Mouse (Mus musculus) thymus, postnatal 36 days (tissue): ENCODE data around the gene Klhl29.
"Not testable (repeated sequence)": the region's sequence is repeated elsewhere in the genome, so short reads cannot be mapped to it uniquely, and the experiment has no call there.

Experiments used
- DNase-seq, 2 experiments: peaks; one replicate each; pipeline ENCODE4 v3.0.0; 2022; ENCODE audit warnings: mixed read lengths in 2 of 2

Klhl29 gene

GRCm38 (mm10) chr12:5353416-5353815, 22.1 kb downstream of the Klhl29 start:
- DNase-seq: no peak

DNA sequence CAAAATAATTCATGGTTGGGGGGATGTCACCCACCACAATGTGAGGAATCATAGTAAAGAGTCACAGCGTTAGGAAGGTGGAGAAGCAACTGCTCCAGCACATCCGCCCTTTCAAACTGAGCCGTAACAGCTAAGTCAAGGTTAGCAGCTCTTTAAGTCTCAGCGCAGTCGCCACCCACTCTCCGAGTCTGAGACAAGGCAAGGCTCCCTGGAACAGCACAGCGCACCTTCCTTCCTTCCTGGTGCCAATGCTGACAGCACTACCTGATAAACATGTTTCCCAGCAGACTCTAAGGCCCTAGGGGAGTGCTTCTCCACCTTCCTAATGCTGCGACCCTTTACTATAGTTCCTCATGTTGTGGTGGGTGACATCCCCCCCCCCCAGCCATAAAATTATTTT, 22.7 kb downstream of the Klhl29 start:
- no peak for DNase-seq

GRCm38 (mm10) chr12:5350491-5351285, 24.8 kb downstream of the Klhl29 start:
- no peak for DNase-seq

- no peak for DNase-seq
Observed at GRCm38 (mm10) chr12:5345088-5345487, 30.4 kb downstream of the Klhl29 start.

- not testable (repeated sequence) for DNase-seq
Observed at GRCm38 (mm10) chr12:5344457-5344856, 31.0 kb downstream of the Klhl29 start.

- no peak for DNase-seq
Observed at GRCm38 (mm10) chr12:5340151-5340603, 35.3 kb downstream of the Klhl29 start.

DNA sequence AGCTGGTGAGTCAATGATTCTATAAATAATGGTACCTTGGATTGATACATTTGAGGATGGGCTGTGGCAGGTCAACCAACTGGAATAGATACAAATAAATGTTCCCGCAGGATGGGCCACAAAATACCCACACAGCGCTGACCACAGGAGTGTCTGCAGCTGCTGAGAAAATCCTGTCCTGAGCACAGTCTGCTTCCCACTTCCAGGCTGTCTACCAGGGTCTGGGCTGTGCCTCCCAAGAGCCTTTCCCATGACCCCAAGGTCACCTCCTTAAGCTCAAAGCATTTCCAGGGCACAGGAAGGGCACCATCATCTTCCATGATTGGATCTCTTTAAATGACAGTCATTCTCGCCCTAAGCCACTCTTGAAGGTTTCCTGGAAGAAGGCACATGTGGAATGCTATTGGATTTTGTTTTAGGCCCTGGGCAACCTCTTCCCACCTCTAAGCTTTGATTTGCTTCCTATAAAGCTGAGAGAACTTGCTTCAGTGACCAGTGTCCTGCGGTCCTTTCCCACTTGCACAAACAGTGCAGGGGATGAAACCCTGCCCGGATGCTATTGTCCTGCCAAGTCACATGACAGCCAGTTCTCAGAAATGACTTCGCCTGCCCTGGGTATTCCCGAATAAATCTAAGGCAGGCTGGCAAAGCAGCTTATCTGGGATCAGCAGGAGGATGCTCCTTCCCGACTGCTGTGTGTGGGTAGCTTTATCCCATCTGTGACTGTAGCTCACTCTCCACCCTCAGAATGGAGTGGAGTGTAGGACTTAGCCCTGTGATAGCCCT, 38.4 kb downstream of the Klhl29 start:
- DNase-seq: no peak

GRCm38 (mm10) chr12:5336331-5336730, 39.2 kb downstream of the Klhl29 start:
- no peak for DNase-seq

- no peak for DNase-seq
Observed at GRCm38 (mm10) chr12:5334956-5335355, 40.5 kb downstream of the Klhl29 start.

DNA sequence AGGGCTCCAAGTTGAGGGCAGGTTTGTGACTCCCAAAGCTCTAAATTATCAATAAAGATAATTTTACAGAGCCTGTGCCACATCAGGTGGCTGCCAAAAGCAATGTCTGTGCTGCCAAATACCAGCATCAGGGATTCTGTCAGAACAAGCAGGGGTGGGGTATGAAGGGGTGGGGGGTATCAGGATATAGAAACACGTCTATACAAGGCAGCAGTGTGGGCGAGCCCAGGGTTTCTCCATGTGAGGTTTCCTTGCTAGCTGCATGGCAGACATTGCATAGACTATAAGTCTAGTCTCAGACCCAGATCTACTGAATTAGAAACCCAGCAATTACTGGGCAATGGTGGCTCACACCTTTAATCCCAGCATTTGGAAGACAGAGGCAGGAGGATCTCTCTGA, 41.3 kb downstream of the Klhl29 start:
- DNase-seq: no peak

GRCm38 (mm10) chr12:5331810-5332484, 43.5 kb downstream of the Klhl29 start:
- DNase-seq: no peak

- no peak for DNase-seq
Observed at GRCm38 (mm10) chr12:5330496-5331070, 44.9 kb downstream of the Klhl29 start.

GRCm38 (mm10) chr12:5322444-5323087, 52.9 kb downstream of the Klhl29 start:
- DNase-seq: no peak

DNA sequence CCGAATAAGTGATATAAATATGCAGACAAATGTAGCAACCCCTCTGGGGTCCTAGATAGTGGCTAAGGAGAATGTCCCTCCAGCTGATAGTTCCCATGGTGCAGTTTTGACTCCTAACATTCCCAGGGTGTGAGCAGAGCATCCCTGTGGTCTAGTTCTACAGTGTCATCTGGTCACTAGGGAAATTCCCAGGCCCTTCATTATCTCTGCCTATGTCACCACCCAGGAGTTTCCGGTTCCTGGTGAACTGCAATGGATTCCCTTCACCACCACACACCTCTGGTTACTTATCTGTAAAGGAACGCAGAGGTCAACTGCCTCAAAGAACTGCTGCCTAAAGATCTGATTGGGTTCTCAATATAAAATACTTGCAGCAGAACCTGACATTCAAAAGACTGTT, 54.5 kb downstream of the Klhl29 start:
- no peak for DNase-seq

DNA sequence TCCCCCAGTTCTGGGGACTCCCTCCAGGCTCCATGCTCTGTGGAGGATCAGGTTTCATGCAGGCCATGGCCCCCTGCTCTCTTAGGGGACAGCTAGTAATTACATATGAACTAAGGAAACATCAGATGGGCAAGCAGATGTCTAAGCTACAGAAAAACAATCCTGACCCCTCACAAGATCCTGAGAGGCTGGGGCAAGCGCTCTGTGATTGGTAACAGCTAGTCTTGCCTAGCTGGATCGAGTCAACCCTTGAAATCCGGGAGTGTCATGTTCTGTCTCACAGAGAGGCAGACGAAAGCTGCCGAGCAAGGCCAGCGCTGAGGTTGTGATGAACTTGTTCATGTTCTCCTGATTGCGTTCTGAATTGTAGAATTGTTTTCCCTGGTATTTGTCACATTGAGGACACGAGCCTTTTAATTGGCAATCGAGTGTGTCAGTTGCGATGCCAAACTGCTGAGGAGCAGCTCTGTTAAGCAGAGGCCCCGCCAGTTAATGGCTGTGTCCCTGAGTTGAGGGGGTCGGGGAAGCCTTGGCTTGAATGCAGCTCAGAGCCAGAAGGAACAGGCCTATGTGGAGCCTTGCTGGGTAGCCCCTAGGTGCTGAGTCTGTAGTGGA, 56.0 kb downstream of the Klhl29 start:
- no peak for DNase-seq

DNA sequence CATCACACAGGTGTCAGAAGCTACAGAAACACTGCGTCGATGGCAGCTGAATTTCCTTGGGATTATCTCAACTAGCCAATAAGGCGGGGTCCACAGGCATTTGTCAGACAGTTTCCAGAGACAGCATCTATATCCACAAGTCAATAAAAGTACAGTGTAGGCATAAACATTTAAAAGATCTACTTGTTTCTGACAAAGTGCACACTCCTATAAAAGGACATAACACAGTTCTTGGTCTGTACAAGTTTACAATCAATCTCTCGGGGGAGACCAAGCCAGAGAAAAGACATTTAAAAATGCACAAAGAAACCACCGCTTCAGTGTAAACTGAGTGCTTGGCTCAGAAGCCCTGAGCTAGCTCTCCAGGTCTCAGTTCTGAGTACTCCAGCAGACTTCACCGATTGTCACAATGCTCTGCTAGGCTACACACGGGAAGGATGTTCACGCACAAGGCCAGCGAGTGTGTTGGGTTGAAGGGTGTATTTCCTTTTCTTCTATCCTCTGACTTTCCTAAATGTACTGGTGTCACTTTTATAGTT, 59.4 kb downstream of the Klhl29 start:
- no peak for DNase-seq

GRCm38 (mm10) chr12:5307923-5308322, 67.6 kb downstream of the Klhl29 start:
- no peak for DNase-seq

- no peak for DNase-seq
Observed at GRCm38 (mm10) chr12:5305466-5305865, 70.0 kb downstream of the Klhl29 start.

GRCm38 (mm10) chr12:5303912-5304311, 71.6 kb downstream of the Klhl29 start:
- no peak for DNase-seq

DNA sequence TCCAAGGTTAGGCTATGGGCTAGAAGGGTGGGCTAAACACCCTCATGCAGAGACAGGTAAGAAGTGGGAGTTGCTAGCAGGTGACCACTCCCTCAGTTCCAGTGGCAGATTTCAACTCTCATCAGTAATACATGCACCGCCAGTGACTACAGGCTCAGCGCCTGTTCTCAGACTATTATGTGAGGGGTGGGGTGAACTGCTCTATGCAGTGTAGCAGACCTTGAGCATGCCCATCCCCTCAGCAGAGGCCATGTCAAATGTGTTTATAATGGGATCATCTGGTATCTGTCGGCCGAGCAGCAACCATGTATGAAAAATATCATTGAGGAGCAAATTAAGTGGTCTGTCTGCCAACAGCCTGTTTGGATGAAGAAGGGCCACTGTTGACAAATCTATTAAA, 72.4 kb downstream of the Klhl29 start:
- no peak for DNase-seq

DNA sequence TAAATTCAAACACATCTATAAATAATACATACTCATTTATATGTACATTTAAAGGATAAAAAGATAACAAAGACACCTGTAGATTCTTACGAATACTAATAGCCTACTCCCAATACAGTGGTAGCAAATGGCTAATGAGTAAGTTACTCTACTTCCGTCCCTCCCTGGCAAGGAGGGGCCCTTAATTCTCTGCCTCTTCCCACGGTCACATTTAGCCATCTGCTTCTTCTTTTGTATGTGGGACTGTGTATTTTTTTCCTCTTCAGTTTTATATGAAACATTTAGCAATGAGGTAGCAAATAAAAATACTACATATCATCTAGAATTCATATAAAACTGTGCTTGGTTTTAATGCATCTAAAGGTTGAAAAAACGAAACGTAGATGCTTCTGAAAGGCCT, 73.6 kb downstream of the Klhl29 start:
- no peak for DNase-seq

DNA sequence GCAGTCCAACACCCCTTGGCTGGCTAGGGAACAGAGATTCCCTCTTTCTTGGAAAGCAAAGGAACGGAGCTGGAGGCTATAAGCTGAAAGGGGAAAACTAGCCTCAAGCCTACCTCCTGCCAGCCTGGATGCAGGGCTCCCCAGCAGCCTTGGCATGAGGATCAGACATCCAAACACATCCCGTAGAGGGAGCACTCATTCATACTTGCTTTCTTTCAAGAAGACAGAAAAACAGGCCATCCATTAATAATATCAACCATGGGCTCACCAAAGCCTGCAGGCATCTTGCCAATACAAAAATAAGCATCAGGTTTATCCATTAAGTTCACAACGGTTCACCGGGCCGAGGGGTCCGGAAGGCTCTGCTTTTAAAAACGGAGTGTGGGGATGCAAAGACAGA, 79.1 kb downstream of the Klhl29 start:
- DNase-seq: no peak
